Mouse (Mus musculus): ENCODE results near the gene Serpinh1. TPM values are rescaled to one million over a fixed set of nuclear protein-coding genes. Genes with fewer than 3 reads are reported as not detected.

The Serpinh1 gene
- total RNA-seq, 2 experiments from 2014 or later = 0.05 TPM; not detected in 1

DNA sequence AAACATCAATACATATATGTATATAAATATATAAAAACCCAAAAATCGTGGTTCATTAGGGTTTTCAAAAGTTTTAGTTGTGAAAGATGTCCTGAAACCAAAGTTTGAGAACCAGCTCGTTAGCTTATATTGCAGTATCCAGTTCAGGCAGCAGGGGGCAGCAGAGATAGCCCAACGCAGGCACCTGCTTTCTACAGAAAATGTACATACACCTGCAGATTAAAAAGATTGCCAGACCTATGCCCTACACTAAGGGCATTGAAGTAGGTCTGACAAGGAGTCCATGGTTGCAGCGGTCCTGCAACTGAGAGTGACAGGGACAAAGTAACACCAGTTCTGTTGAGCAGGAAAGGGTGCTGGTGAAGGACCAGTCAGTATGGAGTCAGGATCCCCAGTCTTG, 22.4 kb upstream of the Serpinh1 start:
- ATAC-seq (replicated peaks; ENCODE audit: poor library complexity) = peak; percentile 78

DNA sequence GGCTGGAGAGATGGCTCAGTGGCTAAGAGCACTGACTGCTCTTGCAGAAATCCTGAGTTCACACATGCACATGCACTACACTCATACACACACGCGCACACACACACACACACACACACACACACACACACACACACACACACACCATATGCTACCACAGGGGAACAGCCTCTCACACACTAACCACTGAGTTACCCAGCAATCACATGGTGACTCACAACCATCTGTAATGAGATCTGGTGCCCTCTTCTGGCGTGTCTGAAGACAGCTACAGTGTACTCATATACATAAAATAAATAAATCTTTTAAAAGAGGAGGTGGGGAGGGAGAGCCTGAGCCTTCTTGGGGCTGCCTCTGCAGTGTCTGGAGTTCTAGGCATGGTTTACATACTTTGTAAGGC, 21.3 kb upstream of the Serpinh1 start:
- 0 out of 2 replicates have a peak, but pooled peaks have one; percentile 14 for ATAC-seq (replicated peaks; ENCODE audit: poor library complexity)

DNA sequence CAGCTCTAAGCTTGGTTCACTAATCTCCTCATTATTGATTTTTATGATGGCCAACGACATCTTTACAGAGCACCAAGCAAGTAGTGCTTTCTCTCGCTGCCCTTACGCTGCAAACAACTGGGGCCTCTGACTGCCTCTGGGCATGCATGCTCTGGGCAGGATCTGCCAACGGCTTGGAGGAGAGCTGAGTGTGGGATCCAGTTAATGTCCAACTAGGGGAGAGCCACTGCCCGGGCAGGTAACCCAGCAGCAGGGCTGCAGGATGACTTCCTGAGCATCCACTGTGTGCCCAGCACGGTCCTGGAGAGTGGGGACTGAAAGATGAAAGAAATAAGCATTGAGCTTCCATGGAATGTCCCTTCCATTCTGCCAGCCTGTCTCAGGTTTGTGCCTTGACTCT, 13.7 kb upstream of the Serpinh1 start:
- no peak for ATAC-seq (replicated peaks; ENCODE audit: poor library complexity)

DNA sequence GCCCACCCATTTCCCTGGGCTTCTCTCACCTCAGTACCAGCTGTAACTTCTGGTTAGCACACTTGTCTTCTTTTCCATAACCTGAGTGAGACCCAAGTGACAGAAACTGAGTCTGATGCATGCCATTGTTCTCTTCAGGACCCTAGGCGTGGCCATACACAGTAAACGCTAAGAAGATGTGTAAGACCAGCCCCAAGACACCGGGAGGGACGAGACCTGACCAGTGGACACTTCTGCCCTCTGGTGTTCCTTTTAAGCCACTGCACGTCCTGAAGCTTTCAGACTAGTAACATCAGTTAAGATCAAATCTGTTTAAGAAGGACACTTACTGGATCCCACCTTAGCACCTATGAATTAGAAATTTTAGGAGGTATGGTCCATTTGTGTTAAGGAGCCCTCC, 12.0 kb upstream of the Serpinh1 start:
- ATAC-seq (replicated peaks; ENCODE audit: poor library complexity) = peak; percentile 90

DNA sequence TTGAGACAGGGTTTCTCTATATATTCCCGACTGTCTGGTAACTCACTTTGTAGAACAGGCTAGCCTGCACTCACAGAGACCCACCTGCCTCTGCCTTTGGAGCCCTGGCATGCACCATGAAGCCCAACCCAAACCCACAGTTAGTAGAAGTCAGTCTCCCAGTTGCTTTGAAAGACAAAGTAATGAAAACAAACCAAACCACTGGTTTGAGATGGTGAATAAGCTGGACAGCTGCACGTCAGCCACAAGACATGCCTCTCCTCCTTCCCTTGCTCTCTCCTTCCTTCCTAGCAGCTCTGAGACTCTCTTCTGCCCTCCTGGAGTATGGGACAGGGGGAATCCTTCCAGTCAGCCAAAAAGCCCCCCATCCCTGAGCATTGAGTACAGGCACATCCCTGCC, 9.1 kb upstream of the Serpinh1 start:
- ATAC-seq (replicated peaks; ENCODE audit: poor library complexity) = no peak

DNA sequence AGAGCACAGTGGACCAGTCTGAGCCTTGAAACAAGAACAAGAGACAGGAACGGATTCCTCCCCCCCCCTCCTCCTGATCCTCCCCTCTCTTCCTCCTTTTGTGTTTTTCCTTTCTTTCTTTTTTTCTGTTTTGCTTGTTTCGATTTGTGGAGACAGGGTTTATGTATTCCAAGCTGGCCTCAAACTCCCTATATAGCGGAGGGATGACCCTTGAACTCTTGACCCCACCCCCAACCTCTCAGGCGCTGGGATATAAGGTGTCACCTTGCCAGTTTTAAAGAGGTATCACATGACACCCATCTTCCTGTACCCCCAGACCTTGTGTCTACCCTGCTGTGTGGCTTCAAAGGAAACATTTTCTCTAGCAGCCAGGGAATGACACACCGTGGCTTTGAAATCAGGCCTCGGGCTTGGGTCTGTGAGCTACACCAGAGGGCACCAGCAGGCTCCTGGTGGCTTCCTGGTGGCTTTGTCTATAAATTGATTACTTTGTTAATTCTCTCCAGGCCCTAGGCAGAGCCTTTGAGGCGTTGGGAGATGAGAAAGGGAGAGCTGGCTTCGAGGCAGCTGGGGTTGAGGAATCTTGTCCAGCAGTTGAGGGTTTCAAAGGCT, 7.9 kb upstream of the Serpinh1 start:
- no peak for ATAC-seq (replicated peaks; ENCODE audit: poor library complexity)

DNA sequence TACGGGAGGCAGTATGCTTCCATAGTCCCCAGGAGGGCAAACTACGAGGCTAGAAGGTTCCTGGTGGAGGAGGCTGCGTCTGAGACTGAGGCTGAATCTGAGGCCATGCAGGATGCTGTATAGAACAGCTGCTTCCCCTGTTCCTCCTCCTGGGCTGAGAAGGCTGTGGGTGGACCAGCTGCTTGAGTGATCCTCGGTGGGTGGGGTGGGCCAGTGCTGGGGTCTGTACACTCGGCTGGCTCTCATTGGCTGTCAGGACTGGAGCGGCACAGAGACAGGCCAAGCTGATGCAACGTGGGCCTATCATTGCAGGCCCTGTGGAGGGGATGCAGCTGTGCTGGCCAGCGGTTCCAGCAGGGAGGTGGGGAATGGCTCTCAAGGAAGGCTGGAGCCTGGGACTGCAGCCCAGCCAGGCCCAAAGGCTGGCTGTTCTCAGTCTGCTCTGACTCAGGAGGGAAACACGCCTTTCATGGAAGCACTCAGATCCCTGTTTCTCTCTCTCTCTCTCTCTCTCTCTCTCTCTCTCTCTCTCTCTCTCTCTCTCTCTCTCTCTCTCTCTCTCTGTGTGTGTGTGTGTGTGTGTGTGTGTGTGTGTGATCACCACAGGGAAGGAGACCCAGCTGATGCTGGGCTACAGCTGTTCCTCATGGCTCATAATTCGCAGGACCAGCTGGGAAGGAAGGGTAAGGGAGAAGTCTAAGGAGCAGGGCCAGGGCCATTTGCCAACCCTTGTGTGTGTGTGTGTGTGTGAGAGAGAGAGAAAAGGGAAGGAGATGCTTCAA, 7.2 kb upstream of the Serpinh1 start:
- peak; percentile 54 for ATAC-seq (replicated peaks; ENCODE audit: poor library complexity)

DNA sequence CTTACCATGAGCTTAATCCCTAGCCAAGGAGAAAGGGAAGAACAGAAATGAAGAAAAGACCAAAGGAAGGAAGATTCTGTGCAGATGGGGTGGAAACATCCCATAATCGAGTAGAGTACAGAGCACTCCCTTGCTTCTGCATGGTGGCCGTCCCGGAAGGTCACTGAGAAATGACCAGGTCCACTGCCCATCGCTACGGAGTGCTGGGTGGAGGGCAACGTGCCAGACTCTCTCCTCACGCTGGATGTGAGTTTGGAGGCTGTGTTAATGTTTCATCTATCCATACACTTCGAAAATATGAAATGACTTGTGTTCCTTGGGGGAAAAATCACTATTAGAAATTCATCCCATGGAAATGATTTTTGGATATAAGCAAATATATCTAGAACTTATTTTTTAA, 5.3 kb upstream of the Serpinh1 start:
- no peak for ATAC-seq (replicated peaks; ENCODE audit: poor library complexity)

DNA sequence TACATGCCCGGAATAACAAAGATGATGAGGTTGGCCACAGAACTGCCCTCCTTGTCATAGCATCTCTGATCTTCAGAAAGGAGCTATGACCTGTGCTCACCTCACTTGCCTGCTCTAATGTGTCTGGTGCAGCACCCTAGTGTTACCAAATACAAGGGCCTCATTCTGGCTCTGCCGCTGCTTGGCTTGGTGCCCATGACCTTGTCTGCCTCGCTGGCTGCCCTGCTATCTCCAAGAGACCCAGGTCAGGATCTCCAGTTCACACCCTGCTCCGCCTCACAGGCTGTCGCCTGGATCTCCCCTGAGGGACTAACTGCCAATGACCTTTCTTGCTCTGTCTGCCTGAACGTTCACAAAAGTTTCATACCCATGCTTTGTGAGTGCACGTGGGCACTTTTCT, 4.2 kb upstream of the Serpinh1 start:
- ATAC-seq (replicated peaks; ENCODE audit: poor library complexity) = peak; percentile 65

DNA sequence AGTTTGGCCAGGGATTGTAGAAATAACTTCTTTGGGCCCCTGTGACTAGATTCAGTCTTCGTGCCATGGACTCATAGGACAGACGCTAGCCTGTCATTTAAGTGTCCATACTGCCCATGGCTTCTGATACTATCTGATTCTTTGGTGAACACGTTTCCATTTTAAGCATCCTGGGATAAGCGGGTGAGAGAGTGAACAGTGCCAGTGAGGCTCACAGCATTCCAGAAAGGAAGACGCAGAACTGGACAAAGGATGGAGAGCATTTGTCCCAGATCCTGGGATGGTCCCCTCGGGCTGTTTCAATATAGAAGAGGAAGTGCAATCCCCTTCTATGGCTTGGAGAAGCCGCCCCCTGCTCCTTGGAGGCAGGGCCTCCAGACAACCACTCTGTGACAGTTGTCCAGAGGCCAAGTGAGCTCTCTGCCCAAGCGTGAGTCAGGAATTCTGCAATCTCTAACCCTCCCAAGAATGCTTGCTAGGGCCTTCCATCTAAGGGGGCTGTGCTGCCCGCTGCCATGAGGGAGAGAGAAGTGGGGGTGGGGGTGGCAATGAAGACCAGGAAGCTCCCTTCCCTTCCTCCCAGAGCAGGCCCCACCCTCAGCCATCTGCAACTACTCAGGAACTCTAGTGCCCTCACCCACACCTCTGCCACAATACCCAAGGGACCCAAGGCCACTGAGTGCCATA, 3.3 kb upstream of the Serpinh1 start:
- no peak for ATAC-seq (replicated peaks; ENCODE audit: poor library complexity)

DNA sequence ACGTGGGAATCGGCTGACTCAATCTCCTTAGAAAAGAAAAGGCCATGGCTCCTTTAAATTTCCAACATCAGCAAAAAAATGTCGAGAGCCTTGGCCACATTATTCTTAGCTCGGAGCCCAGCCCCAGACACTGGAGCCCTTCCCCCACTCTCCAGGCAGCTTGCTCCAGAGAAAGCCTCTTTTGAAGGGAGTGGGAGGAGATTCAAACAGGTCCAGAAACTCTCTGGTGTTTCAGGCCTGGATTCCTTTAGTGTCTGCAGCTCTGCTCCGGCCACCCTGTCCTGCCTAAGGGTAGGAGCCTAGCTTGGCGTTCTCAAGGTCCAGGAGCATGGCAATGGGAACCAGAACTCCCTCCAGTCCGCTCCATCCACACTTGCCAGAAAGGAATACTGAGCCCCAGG, 2.7 kb upstream of the Serpinh1 start:
- no peak for ATAC-seq (replicated peaks; ENCODE audit: poor library complexity)

DNA sequence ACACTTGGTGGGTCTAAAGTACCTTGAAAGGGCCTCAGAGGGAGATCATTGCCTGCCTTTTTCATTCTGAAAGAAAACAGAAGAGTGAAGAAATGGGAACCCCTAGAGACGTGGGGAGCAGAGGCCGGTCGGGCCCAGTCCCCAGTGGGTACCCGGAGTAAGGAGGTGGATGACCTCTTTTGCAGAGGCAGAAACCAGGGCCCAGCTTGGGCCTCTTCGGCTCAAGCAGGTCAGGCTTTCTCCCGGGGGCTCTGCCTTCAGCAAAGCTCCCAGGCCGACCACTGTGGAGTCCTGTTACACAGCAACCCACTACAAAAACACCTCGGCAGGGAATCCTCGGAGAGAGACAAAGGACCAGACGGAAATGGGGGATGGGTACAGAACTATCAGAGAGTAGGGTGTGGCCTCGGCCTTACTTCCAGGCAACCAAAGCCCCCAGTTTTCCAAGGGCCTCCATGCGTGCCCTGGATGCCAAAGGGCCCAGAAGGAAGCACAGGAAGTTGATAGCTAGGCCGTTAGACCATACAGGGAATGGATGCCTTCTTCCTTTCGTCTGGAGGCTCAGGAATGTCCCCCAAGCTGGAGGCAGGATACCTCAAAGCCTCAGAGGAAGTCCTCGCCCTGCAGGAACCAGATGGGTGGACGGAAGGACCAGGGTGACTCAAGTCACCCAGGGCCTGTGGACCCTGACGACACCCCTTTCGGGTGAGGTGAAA, 1.1 kb downstream of the Serpinh1 start:
- ATAC-seq (replicated peaks; ENCODE audit: poor library complexity) = 0 out of 2 replicates have a peak, but pooled peaks have one; percentile 34

DNA sequence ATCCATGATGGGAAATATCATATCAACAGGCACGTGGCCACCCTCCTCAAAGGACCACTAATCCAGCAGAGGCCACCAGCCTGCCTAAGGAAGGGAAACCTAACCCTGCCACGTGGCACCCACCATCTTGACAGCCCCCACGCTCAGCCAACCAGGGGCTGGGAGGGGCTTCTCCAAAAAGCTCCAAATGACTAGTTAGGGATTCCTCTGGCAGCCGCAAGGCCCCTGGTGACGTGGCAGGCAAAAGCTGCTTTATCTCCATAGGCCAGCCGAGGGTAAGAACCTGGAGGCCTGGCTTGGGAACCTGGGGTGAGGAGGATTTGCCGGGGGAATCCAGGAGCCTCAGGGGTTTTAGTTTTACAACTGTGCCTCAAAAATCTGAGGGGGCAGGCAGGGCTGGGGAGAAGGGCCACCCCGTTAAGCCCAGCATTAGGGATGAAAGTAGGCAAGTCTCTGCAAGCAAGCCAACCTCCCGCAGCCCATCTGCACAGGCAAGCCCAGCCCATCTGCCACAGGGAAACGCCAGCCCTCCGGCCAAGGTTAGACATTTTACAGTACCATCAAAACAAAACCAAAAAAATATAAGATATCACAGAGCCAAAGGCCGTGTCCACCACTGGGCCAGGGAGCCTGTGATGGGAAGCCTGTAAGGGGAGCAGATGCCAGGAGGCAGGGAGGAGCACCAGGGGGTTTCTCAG, 1.8 kb downstream of the Serpinh1 start:
- ATAC-seq (replicated peaks; ENCODE audit: poor library complexity) = no peak

DNA sequence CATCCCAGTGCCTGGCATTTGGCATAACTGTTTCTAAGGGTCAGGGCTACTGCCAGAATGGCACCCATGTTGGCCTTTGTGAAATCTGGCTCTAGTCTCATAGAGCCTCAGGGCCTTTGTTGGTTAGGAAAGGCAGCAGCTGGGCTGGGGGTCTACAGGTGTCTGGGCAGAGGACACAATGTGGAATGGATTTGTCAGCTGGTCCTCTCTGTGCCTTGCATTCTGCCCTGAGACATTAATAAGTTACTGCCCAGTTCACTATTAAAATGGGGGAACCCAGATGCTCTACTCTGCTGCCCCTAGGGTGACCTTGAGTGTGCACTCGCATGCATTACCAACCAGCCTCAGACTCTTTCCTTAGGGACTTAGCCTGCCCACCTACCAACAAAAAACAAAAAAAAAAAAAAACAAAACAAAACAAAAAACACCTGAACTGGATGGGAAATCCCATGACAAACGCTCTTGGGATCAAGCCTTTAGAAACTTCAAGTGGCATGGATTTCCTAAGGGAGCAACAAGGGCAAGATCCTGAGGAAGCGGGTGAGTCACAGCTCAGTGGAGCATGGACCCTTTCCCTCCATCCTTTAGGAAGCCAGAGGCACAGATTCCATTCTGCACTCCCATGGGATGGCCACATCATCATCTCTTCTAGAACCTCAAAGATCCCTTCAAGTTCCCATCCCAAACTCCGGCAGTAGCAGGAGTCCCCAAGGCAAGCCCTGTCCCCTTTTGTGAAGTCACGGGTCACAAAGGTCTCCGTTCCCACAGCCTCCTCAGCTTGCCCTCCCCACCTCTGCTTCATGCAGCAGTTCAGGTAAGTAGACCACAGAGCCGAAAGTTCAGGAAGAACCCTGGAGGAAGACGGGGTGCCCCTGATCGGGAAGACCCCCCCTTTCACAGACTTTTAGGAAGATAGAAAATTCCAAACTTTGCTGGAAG, 3.0 kb downstream of the Serpinh1 start:
- ATAC-seq (replicated peaks; ENCODE audit: poor library complexity) = no peak

DNA sequence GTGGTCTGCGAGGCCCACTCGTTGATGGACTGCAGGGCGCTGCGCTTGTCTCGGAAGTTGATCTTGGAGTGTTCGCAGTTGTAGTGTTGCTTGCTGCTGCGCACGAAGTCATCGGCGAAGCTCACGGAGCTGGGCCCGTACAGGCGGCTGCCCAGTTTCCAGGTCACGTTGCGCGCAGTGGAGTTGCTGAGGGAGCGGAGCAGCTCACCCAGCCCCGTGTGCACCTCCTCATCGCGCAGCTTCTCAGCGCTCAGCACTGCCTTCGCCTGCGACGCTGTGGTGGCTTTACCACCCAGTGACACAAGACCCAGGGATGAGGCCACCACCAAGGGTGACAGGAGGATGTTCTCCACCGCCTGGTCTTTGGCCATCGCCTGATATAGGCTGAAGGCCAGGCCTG, 4.2 kb downstream of the Serpinh1 start:
- ATAC-seq (replicated peaks; ENCODE audit: poor library complexity) = no peak

DNA sequence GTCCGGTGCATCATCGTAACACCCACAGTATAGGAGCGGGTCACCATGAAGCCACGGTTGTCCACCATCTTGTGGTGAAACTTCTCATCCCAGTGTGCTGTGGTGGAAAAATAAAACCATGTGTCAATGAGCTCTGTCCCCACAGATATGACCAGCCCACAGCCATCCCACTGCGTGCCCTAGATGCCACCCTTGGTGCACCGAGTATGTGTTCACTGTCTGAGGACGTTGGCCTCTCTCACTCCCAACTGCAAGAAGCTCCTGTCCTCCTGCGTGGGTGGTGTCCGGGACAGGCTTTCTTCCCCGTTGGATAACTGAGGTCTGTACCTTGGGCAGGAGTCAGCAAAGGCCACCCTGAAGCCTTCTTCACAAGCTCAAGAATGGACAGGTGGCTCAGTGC, 5.8 kb downstream of the Serpinh1 start:
- no peak for ATAC-seq (replicated peaks; ENCODE audit: poor library complexity)

DNA sequence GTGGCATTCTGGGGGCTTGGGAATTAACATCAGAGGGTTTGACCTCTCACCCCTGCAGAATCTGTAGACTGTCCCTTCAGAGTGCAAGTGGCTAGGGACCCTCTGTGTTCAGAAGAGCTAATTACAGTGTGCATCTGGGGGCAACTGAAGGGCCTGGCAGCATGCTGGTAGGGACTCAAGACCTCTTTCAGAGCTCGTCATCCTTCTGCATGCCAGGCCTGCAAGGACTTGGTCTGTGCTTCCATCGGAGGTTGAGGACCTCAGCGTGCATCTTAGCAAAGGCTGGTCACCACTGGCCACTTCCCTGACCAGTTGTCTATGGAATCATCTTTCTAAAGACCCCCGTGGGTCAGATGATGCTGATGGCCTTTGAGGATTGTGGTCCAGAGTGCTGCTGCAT, 9.5 kb downstream of the Serpinh1 start:
- no peak for ATAC-seq (replicated peaks; ENCODE audit: poor library complexity)

DNA sequence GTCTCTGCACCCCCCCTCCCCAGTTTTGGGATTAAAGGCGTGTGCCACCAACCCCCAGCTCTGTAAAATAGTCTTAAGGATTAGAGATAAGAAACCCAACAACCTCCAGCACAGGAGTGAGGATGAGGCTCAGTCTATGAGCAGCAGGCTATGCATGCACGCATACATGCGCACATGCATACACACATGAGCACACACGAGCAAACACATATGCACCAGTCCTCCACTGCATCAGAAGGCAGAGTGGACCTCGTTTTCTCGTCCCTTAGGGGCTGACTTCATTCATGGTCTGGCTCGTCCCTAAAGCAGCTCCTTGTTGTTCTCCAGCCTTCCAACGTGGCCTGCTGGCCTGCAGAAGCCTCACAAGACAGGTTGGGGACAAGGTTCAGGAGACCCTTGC, 12.3 kb downstream of the Serpinh1 start:
- ATAC-seq (replicated peaks; ENCODE audit: poor library complexity) = no peak

DNA sequence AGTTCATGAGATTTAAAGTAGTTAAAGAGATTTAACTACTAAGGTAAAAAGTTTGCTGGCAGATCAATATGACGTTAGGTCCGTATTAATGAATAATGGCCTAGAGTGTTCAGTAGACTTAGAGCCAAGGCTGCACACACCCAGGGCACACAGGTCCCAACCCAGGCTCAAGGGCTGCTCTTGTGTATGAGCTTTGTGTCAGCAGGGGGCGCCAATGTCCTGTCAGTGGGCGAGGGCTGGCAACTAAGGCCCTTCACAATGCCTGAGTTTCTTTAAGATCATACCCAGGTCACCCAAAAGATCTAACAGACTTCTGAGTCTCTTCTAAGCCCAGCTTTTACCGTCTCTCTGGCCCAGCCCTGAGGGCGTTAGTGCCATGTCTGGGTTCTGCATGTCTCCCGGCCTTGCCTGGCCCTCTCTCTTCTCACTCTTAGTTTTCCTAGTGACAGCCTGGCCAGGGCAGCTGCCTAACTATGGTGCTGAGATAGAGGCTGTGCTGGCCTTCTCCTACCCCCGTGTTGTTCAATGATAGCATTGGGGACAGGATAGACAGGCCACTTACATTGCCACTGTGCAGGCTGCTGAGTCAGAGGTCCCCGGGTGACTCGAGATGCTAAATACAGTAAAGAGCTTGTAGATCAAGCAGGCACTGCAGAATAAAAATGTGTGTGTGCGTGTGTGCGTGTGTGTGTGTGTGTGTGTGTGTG, 20.1 kb downstream of the Serpinh1 start:
- peak; percentile 89 for ATAC-seq (replicated peaks; ENCODE audit: poor library complexity)

Data from megakaryocyte progenitor cell, adult 5-6 weeks (primary cell).